ENCODE assay signal across 9 mouse cellular contexts in the genomic region with DNA sequence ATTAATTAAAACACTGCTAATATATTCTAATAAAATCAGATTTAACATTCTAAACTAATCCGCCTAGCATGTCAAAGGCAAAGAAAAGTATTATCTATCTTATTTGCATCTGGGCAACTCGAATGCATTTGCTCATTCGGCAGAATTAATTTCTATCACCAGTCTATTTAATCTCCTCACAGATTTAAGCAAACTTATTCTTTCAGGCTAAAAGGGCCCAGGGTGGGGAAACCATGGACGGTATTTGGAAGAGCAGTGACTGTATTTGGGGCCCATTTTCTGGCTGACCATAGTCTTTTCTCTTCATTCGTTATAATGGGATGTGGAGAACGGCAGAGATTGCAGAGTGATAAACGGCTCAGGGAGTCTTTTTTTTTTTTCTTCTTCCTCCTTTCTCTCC.
DNase-seq lines count a peak whose midpoint lies in the region; ATAC-seq and TF ChIP-seq lines count a peak whose summit lies in the region.
"Had no signal": no experiment of that assay in that cellular context is flagged by ENCODE, and none has a peak within 500 bp of the region (broad histone marks: within the 10 kb centered on the region; RNA-seq: fewer than 3 reads in every experiment).

No protein-coding gene starts in this region.

- ATAC-seq in heart, embryonic 13.5 days (ENCODE audit: extremely low read depth, insufficient number of reproducible peaks, low FRiP score, low TSS enrichment) = no peak
- ATAC-seq in forebrain, embryonic 16.5 days = no peak

- 0 out of 2 replicates have a peak overlapping the region, but pooled peaks have one; percentile 20 for H3K27ac ChIP-seq in heart, embryonic 13.5 days (replicated peaks)
- peak overlapping the region; percentile 98 for H3K27ac ChIP-seq in forebrain, embryonic 16.5 days (ENCODE audit: low read length)
- H3K27ac ChIP-seq in midbrain, embryonic 10.5 days (replicated peaks) = peak overlapping the region; percentile 97

- H3K4me3 ChIP-seq in heart, embryonic 13.5 days = peak overlapping the region; percentile 23
- H3K4me3 ChIP-seq in C2C12 (ENCODE audit: insufficient read depth, poor library complexity, severe bottlenecking) = peak overlapping the region; percentile 68
- peak overlapping the region; percentile 57 for H3K4me3 ChIP-seq in forebrain, embryonic 16.5 days (replicated peaks; ENCODE audit: low read length)
- peak overlapping the region; percentile 80 for H3K4me3 ChIP-seq in midbrain, embryonic 10.5 days

- no peaks in the 10 kb centered on the region for H3K27me3 ChIP-seq in heart, embryonic 13.5 days (replicated peaks)
- no peaks in the 10 kb centered on the region for H3K27me3 ChIP-seq in C2C12 (ENCODE audit: control insufficient read depth, insufficient read depth, insufficient read length)
- H3K27me3 ChIP-seq in forebrain, embryonic 16.5 days (replicated peaks; ENCODE audit: control insufficient read depth, insufficient read depth, low read length) = no peaks in the 10 kb centered on the region
- no peaks in the 10 kb centered on the region for H3K27me3 ChIP-seq in midbrain, embryonic 10.5 days (ENCODE audit: low read depth, poor library complexity, severe bottlenecking)

- H3K9me3 ChIP-seq in heart, embryonic 13.5 days = no peaks in the 10 kb centered on the region
- no peaks in the 10 kb centered on the region for H3K9me3 ChIP-seq in forebrain, embryonic 16.5 days (ENCODE audit: control insufficient read depth, low read length)
- H3K9me3 ChIP-seq in midbrain, embryonic 10.5 days (replicated peaks) = no peaks in the 10 kb centered on the region

- H3K79me3 ChIP-seq in C2C12 (ENCODE audit: low read depth) = peaks cover 85% of the 10 kb centered on the region

- intact Hi-C loops in heart, postnatal 14 days (cut with DNase I) = no loop called here

- peak overlapping the region; percentile 0 for H3ac ChIP-seq in C2C12 (ENCODE audit: control insufficient read depth, insufficient read length, low read depth)

- H3K4me1 ChIP-seq in heart, embryonic 13.5 days = peaks cover 55% of the 10 kb centered on the region
- H3K4me1 ChIP-seq in forebrain, embryonic 16.5 days (replicated peaks; ENCODE audit: control insufficient read depth, insufficient read depth, low read length) = peaks cover 25% of the 10 kb centered on the region
- peaks cover 71% of the 10 kb centered on the region for H3K4me1 ChIP-seq in midbrain, embryonic 10.5 days

- 60% methylated on average over 7 of the region's 7 CpGs for WGBS in heart, embryonic 13.5 days
- WGBS in forebrain, embryonic 16.5 days = 4% methylated on average over 7 of the region's 7 CpGs
- WGBS in midbrain, embryonic 10.5 days = 46% methylated on average over 7 of the region's 7 CpGs

- H3K79me2 ChIP-seq in C2C12 (ENCODE audit: control insufficient read depth, insufficient read depth) = peaks cover 98% of the 10 kb centered on the region

- peak overlapping the region; percentile 65; the same call in 1 of the 2 replicates for H3K9ac ChIP-seq in heart, embryonic 13.5 days
- peak overlapping the region; percentile 83 for H3K9ac ChIP-seq in forebrain, embryonic 16.5 days (replicated peaks; ENCODE audit: low read depth, low read length)

- no peak for TF ChIP-seq CTCF in C2C12 (IDR thresholded peaks at IDR 0.05; ENCODE audit: control insufficient read depth, insufficient read depth, insufficient read length)

- peak overlapping the region; percentile 53 for H3K4me2 ChIP-seq in heart, embryonic 13.5 days
- peak overlapping the region; percentile 69 for H3K4me2 ChIP-seq in forebrain, embryonic 16.5 days (ENCODE audit: low read length)

- DNase-seq in heart, postnatal 14 days = no peak
- no peak for DNase-seq in midbrain, embryonic 10.5 days (ENCODE audit: low spot score)
- no peak for DNase-seq in urinary bladder, adult 2 months (ENCODE audit: low spot score)
- no peak for DNase-seq in frontal cortex, postnatal 25 days (ENCODE audit: low spot score in 2 of 2)
- no peak for DNase-seq in right cerebral cortex, postnatal 36 days (ENCODE audit: low spot score in 2 of 2)
- DNase-seq: cerebellum, adult 18-20 months had no signal

- H3K36me3 ChIP-seq in heart, embryonic 13.5 days = peaks cover 42% of the 10 kb centered on the region
- H3K36me3 ChIP-seq in C2C12 (ENCODE audit: control insufficient read depth, insufficient read depth) = peaks cover 76% of the 10 kb centered on the region
- peaks cover 7% of the 10 kb centered on the region; the same call in 1 of the 2 replicates for H3K36me3 ChIP-seq in forebrain, embryonic 16.5 days (ENCODE audit: control insufficient read depth, insufficient read depth)
- H3K36me3 ChIP-seq in midbrain, embryonic 10.5 days = peaks cover 46% of the 10 kb centered on the region

TF ChIP-seq in C2C12, 6 proteins besides CTCF, POLR2A, EP300 and RAD21:
- no peak for TF ChIP-seq MAX (IDR thresholded peaks at IDR 0.05)
- no peak for TF ChIP-seq MYOG (IDR thresholded peaks at IDR 0.05; ENCODE audit: control insufficient read depth, extremely low read depth, insufficient read length)
- no peak for TF ChIP-seq USF1 (IDR thresholded peaks at IDR 0.05; ENCODE audit: low read depth)
- TF ChIP-seq FOSL1 (IDR thresholded peaks at IDR 0.05; ENCODE audit: insufficient read depth, low read length, poor library complexity, severe bottlenecking) = no peak
- no peak for TF ChIP-seq CEBPB (IDR thresholded peaks at IDR 0.05; ENCODE audit: low read depth)
- no peak for TF ChIP-seq MYOD1 (IDR thresholded peaks at IDR 0.05; ENCODE audit: control insufficient read depth, insufficient read length, low read depth)

Comparison
In these comparisons a context has a peak if more than half of its experiments do, and no peak if none do; other contexts are left out.
1. H3K27ac ChIP-seq: peak in every context shown above with its lines; median percentile 98 in forebrain, embryonic 16.5 days; 97 in midbrain, embryonic 10.5 days; 20 in heart, embryonic 13.5 days.
2. H3K4me3 ChIP-seq: peak in every context shown above with its lines; median percentile 80 in midbrain, embryonic 10.5 days; 68 in C2C12; 57 in forebrain, embryonic 16.5 days; 23 in heart, embryonic 13.5 days.